Comparison of ENCODE assay signal across 26 mouse cellular contexts in the genomic region with DNA sequence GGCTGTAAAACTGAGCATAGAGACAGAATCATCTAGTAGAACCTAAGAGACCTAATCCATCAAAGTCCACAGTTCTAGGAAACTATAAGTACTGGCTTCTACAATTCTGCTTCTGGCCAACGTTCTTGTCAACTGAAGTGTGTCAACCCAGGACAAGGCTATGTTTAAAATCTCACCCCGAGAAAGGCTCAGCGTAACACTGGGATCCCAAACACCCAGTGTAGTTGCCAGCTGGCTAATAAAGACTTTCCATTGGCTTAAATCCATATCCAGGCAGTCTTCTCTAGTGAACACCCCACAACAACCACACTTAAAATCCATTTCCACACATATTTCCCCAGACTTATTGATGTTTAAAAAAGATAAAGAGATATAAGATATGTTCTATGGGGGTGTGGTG. TPM values are rescaled to one million over a fixed set of nuclear protein-coding genes. Genes with fewer than 3 reads are reported as not detected.
DNase-seq lines count a peak whose midpoint lies in the region; ATAC-seq and TF ChIP-seq lines count a peak whose summit lies in the region.
"Had no signal": no experiment of that assay in that cellular context is flagged by ENCODE, and none has a peak within 500 bp of the region (broad histone marks: within the 10 kb centered on the region; RNA-seq: fewer than 3 reads in every experiment).

No protein-coding gene starts in this region.

- no peak overlapping the region for H3K4me2 ChIP-seq in hindbrain, postnatal 0 days (ENCODE audit: low read depth, low read length)
- no peak overlapping the region for H3K4me2 ChIP-seq in hindbrain, embryonic 16.5 days (ENCODE audit: low read length)
- H3K4me2 ChIP-seq: embryonic facial prominence, embryonic 13.5 days; forebrain, embryonic 12.5 days; heart, embryonic 13.5 days; hindbrain, embryonic 14.5 days had no signal

- H3K27me3 ChIP-seq in heart, adult 2 months (ENCODE audit: control insufficient read depth, insufficient read depth, low read length) = no peaks in the 10 kb centered on the region
- H3K27me3 ChIP-seq in hindbrain, postnatal 0 days (ENCODE audit: insufficient read depth, low read length) = no peaks in the 10 kb centered on the region
- no peaks in the 10 kb centered on the region for H3K27me3 ChIP-seq in hindbrain, embryonic 16.5 days (replicated peaks; ENCODE audit: control insufficient read depth, insufficient read depth, low read length)
- H3K27me3 ChIP-seq: embryonic facial prominence, embryonic 13.5 days; forebrain, embryonic 12.5 days had no signal

- no peaks in the 10 kb centered on the region for H3K36me3 ChIP-seq in heart, adult 2 months (ENCODE audit: control insufficient read depth, insufficient read depth, low read length)
- H3K36me3 ChIP-seq in hindbrain, postnatal 0 days (ENCODE audit: insufficient read depth, low read length) = no peaks in the 10 kb centered on the region
- H3K36me3 ChIP-seq in hindbrain, embryonic 16.5 days (ENCODE audit: control insufficient read depth, insufficient read depth, low read length) = no peaks in the 10 kb centered on the region
- H3K36me3 ChIP-seq: embryonic facial prominence, embryonic 13.5 days; forebrain, embryonic 12.5 days; G1E; heart, embryonic 13.5 days; hindbrain, embryonic 10.5 days had no signal

- no peak overlapping the region for H3K9ac ChIP-seq in heart, adult 2 months (ENCODE audit: low read depth, low read length)
- no peak overlapping the region for H3K9ac ChIP-seq in hindbrain, postnatal 0 days (replicated peaks; ENCODE audit: low read length)
- no peak overlapping the region for H3K9ac ChIP-seq in hindbrain, embryonic 16.5 days (ENCODE audit: low read depth, low read length)
- H3K9ac ChIP-seq: embryonic facial prominence, embryonic 13.5 days; forebrain, embryonic 12.5 days; heart, embryonic 13.5 days; hindbrain, embryonic 14.5 days had no signal

- intact Hi-C loops in heart, adult 2 months (cut with DNase I) = loop anchor here (10.0 kb wide), 1 partner anchor 194 kb away; the partner anchor contains the start of gene Ubac1
- intact Hi-C loops in heart, postnatal 25 days (cut with DNase I) = loop anchor here (10.0 kb wide), 1 partner anchor 194 kb away; the partner anchor contains the start of gene Ubac1

- no peak for ATAC-seq in hindbrain, postnatal 0 days
- no peak for ATAC-seq in hindbrain, embryonic 16.5 days
- ATAC-seq: CD4-positive, CD25-positive, alpha-beta regulatory T cell, adult 4 months; inflammation-experienced regulatory T-cells, adult 6 months; intestine, postnatal 0 days had no signal

- H3K4me1 ChIP-seq in heart, adult 2 months (ENCODE audit: control insufficient read depth, insufficient read depth, low read length) = no peaks in the 10 kb centered on the region; the same call in 1 of the 2 replicates
- H3K4me1 ChIP-seq in hindbrain, postnatal 0 days (ENCODE audit: insufficient read depth, low read length) = no peaks in the 10 kb centered on the region
- H3K4me1 ChIP-seq in hindbrain, embryonic 16.5 days (ENCODE audit: control insufficient read depth, insufficient read depth, low read depth, low read length) = no peaks in the 10 kb centered on the region
- H3K4me1 ChIP-seq: embryonic facial prominence, embryonic 13.5 days; forebrain, embryonic 12.5 days; heart, embryonic 13.5 days; hindbrain, embryonic 10.5 days had no signal

- H3K79me2 ChIP-seq in heart, adult 2 months (replicated peaks; ENCODE audit: control insufficient read depth, insufficient read depth, low read length) = no peaks in the 10 kb centered on the region

- no peak overlapping the region for H3K4me3 ChIP-seq in heart, adult 2 months
- no peak overlapping the region for H3K4me3 ChIP-seq in hindbrain, postnatal 0 days (ENCODE audit: low read length)
- no peak overlapping the region for H3K4me3 ChIP-seq in hindbrain, embryonic 16.5 days (ENCODE audit: low read length)
- H3K4me3 ChIP-seq: embryonic facial prominence, embryonic 13.5 days; forebrain, embryonic 12.5 days; heart, embryonic 13.5 days; hindbrain, embryonic 10.5 days had no signal

- peak; percentile 21 for DNase-seq in adrenal gland, postnatal 10 days
- DNase-seq in adrenal gland, adult (ENCODE audit: inconsistent age in 2 of 2, low spot score in 1 of 2) = no peak
- peak in 1 of 2 experiments; percentile 17 for DNase-seq in heart, adult 2 months
- DNase-seq in heart, postnatal 25 days (ENCODE audit: low spot score) = no peak
- peak; percentile 10 for DNase-seq in hindbrain, postnatal 0 days (ENCODE audit: low spot score)
- DNase-seq in adipocyte (ENCODE audit: low spot score) = peak; percentile 58
- DNase-seq in layer of hippocampus, postnatal 14 days (ENCODE audit: low spot score in 2 of 2) = no peak
- DNase-seq: adrenal gland, postnatal 25 days; B cell, adult 2 months; cerebellum, adult 18-20 months; cerebellum, adult 9-11 months; cerebellum, postnatal 36 days had no signal

- no peak for TF ChIP-seq POLR2A in heart, adult 2 months (IDR thresholded peaks at IDR 0.05; ENCODE audit: insufficient read depth, low read depth, low read length)

- H3K27ac ChIP-seq in heart, adult 2 months = no peak overlapping the region
- H3K27ac ChIP-seq in hindbrain, postnatal 0 days = no peak overlapping the region
- H3K27ac ChIP-seq in hindbrain, embryonic 16.5 days (ENCODE audit: low read depth, low read length) = no peak overlapping the region
- H3K27ac ChIP-seq: embryonic facial prominence, embryonic 13.5 days; forebrain, embryonic 12.5 days; heart, embryonic 13.5 days; hindbrain, embryonic 10.5 days; hindbrain, embryonic 14.5 days had no signal

- TF ChIP-seq EP300 in heart, adult 2 months (IDR thresholded peaks at IDR 0.05; ENCODE audit: insufficient read depth, low read depth, low read length) = 0 out of 2 replicates have a peak, but pooled peaks have one; percentile 34

- no peaks in the 10 kb centered on the region for H3K9me3 ChIP-seq in hindbrain, postnatal 0 days (ENCODE audit: low read length)
- H3K9me3 ChIP-seq in hindbrain, embryonic 16.5 days (ENCODE audit: control insufficient read depth, low read length) = no peaks in the 10 kb centered on the region
- H3K9me3 ChIP-seq: embryonic facial prominence, embryonic 13.5 days; forebrain, embryonic 12.5 days; G1E; heart, embryonic 13.5 days; hindbrain, embryonic 10.5 days had no signal

- 38% methylated on average over 3 of the region's 3 CpGs for WGBS in heart, adult 2 months
- WGBS in hindbrain, postnatal 0 days = 59% methylated on average over 3 of the region's 3 CpGs
- WGBS in hindbrain, embryonic 16.5 days = 74% methylated on average over 3 of the region's 3 CpGs

- no peak for TF ChIP-seq CTCF in heart, adult 2 months (IDR thresholded peaks at IDR 0.05)
- no peak for TF ChIP-seq CTCF in hindbrain, postnatal 0 days (IDR thresholded peaks at IDR 0.05; ENCODE audit: low read depth)

RNA-seq across cellular contexts. Expression of gene Lcn9, which starts 7.8 kb away (rescaled TPM):
- not detected for total RNA-seq in adrenal gland, postnatal 10 days (2021)
- total RNA-seq in heart, adult 2 months (2021) = not detected
- not detected in 2 replicates for polyA plus RNA-seq in heart, adult 2 months (2012; rRNA removed)
- not detected for total RNA-seq in heart, postnatal 25 days (2021)
- total RNA-seq in hindbrain, postnatal 0 days (2014; rRNA removed) = not detected in 2 replicates
- not detected in 2 replicates for polyA plus RNA-seq in hindbrain, postnatal 0 days (2015; fragmentation: Nextera tagmentation; extraction: Ambion mirVana)
- not detected in 2 replicates for polyA plus RNA-seq in hindbrain, embryonic 16.5 days (2015; fragmentation: Nextera tagmentation; extraction: Ambion mirVana)
- total RNA-seq in layer of hippocampus, postnatal 14 days (2021) = not detected
- total RNA-seq: adrenal gland, adult 18-20 months; adrenal gland, postnatal 25 days; G1E; gastrocnemius, adult 8-10 months; gastrocnemius, postnatal 4 days had no signal
- polyA plus RNA-seq: CD4-positive, CD25-positive, alpha-beta regulatory T cell, adult 4 months; embryonic facial prominence, embryonic 13.5 days; forebrain, embryonic 12.5 days; G1E; heart, embryonic 13.5 days; heart, postnatal 0 days; hindbrain, embryonic 10.5 days; hindbrain, embryonic 14.5 days; inflammation-experienced regulatory T-cells, adult 6 months; intestine, postnatal 0 days had no signal

RNA-seq across cellular contexts. Expression of gene Glt6d1, which starts 15.1 kb away (rescaled TPM):
- not detected for total RNA-seq in adrenal gland, postnatal 10 days (2021)
- total RNA-seq in heart, adult 2 months (2021) = not detected
- not detected in 2 replicates for polyA plus RNA-seq in heart, adult 2 months (2012; rRNA removed)
- not detected for total RNA-seq in heart, postnatal 25 days (2021)
- not detected in 2 replicates for total RNA-seq in hindbrain, postnatal 0 days (2014; rRNA removed)
- polyA plus RNA-seq in hindbrain, postnatal 0 days (2015; fragmentation: Nextera tagmentation; extraction: Ambion mirVana) = not detected in 2 replicates
- polyA plus RNA-seq in hindbrain, embryonic 16.5 days (2015; fragmentation: Nextera tagmentation; extraction: Ambion mirVana) = not detected in 2 replicates
- total RNA-seq in layer of hippocampus, postnatal 14 days (2021) = not detected
- total RNA-seq: adrenal gland, adult 18-20 months; adrenal gland, postnatal 25 days; G1E; gastrocnemius, adult 8-10 months; gastrocnemius, postnatal 4 days had no signal
- polyA plus RNA-seq: CD4-positive, CD25-positive, alpha-beta regulatory T cell, adult 4 months; embryonic facial prominence, embryonic 13.5 days; forebrain, embryonic 12.5 days; G1E; heart, embryonic 13.5 days; heart, postnatal 0 days; hindbrain, embryonic 10.5 days; hindbrain, embryonic 14.5 days; inflammation-experienced regulatory T-cells, adult 6 months; intestine, postnatal 0 days had no signal

RNA-seq across cellular contexts. Expression of gene Sohlh1, which starts 16.3 kb away (rescaled TPM):
- not detected for total RNA-seq in adrenal gland, postnatal 10 days (2021)
- not detected for total RNA-seq in heart, adult 2 months (2021)
- polyA plus RNA-seq in heart, adult 2 months (2012; rRNA removed) = not detected in 2 replicates
- not detected for total RNA-seq in heart, postnatal 25 days (2021)
- not detected in 2 replicates for total RNA-seq in hindbrain, postnatal 0 days (2014; rRNA removed)
- not detected in 2 replicates for polyA plus RNA-seq in hindbrain, postnatal 0 days (2015; fragmentation: Nextera tagmentation; extraction: Ambion mirVana)
- not detected in 2 replicates for polyA plus RNA-seq in hindbrain, embryonic 16.5 days (2015; fragmentation: Nextera tagmentation; extraction: Ambion mirVana)
- total RNA-seq in layer of hippocampus, postnatal 14 days (2021) = not detected
- total RNA-seq: adrenal gland, adult 18-20 months; adrenal gland, postnatal 25 days; G1E; gastrocnemius, adult 8-10 months; gastrocnemius, postnatal 4 days had no signal
- polyA plus RNA-seq: embryonic facial prominence, embryonic 13.5 days; forebrain, embryonic 12.5 days; G1E; heart, embryonic 13.5 days; heart, postnatal 0 days; hindbrain, embryonic 10.5 days; hindbrain, embryonic 14.5 days; intestine, postnatal 0 days had no signal

RNA-seq across cellular contexts. Expression of gene Kcnt1, which starts 32.7 kb away (rescaled TPM):
- total RNA-seq in adrenal gland, postnatal 10 days (2021) = 1 to 10 TPM; 4.0 to 7.2 TPM
- under 1 TPM; 0.55 to 0.66 TPM for total RNA-seq in heart, adult 2 months (2021)
- polyA plus RNA-seq in heart, adult 2 months (2012; rRNA removed) = 0.92 and 0.97 TPM in 2 replicates
- total RNA-seq in heart, postnatal 25 days (2021) = under 1 TPM; 0.25 to 0.36 TPM
- 52.7 and 52.8 TPM in 2 replicates for total RNA-seq in hindbrain, postnatal 0 days (2014; rRNA removed)
- 21.9 and 23.2 TPM in 2 replicates for polyA plus RNA-seq in hindbrain, postnatal 0 days (2015; fragmentation: Nextera tagmentation; extraction: Ambion mirVana)
- 21.2 and 27.4 TPM in 2 replicates for polyA plus RNA-seq in hindbrain, embryonic 16.5 days (2015; fragmentation: Nextera tagmentation; extraction: Ambion mirVana)
- 10 to 100 TPM; 43.8 to 69.9 TPM for total RNA-seq in layer of hippocampus, postnatal 14 days (2021)
- polyA plus RNA-seq: G1E; inflammation-experienced regulatory T-cells, adult 6 months had no signal

RNA-seq across cellular contexts. Expression of gene Gm13539, which starts 48.7 kb away (rescaled TPM):
- not detected for total RNA-seq in adrenal gland, postnatal 10 days (2021)
- not detected for total RNA-seq in heart, adult 2 months (2021)
- polyA plus RNA-seq in heart, adult 2 months (2012; rRNA removed) = not detected in 2 replicates
- not detected for total RNA-seq in heart, postnatal 25 days (2021)
- not detected in 2 replicates for total RNA-seq in hindbrain, postnatal 0 days (2014; rRNA removed)
- polyA plus RNA-seq in hindbrain, postnatal 0 days (2015; fragmentation: Nextera tagmentation; extraction: Ambion mirVana) = not detected in 2 replicates
- not detected in 2 replicates for polyA plus RNA-seq in hindbrain, embryonic 16.5 days (2015; fragmentation: Nextera tagmentation; extraction: Ambion mirVana)
- total RNA-seq in layer of hippocampus, postnatal 14 days (2021) = not detected
- total RNA-seq: adrenal gland, adult 18-20 months; adrenal gland, postnatal 25 days; G1E; gastrocnemius, adult 8-10 months; gastrocnemius, postnatal 4 days had no signal
- polyA plus RNA-seq: CD4-positive, CD25-positive, alpha-beta regulatory T cell, adult 4 months; embryonic facial prominence, embryonic 13.5 days; forebrain, embryonic 12.5 days; G1E; heart, embryonic 13.5 days; heart, postnatal 0 days; hindbrain, embryonic 10.5 days; hindbrain, embryonic 14.5 days; inflammation-experienced regulatory T-cells, adult 6 months; intestine, postnatal 0 days had no signal

Comparison
In these comparisons a context has a peak if more than half of its experiments do, and no peak if none do; other contexts are left out.
1. DNase-seq: peak in adrenal gland, postnatal 10 days (single experiment), hindbrain, postnatal 0 days (single experiment) and adipocyte (single experiment); none in adrenal gland, adult (0 of 2), heart, postnatal 25 days (single experiment) and layer of hippocampus, postnatal 14 days (0 of 2).